ENCODE assay signal across 10 mouse cellular contexts in the genomic region with DNA sequence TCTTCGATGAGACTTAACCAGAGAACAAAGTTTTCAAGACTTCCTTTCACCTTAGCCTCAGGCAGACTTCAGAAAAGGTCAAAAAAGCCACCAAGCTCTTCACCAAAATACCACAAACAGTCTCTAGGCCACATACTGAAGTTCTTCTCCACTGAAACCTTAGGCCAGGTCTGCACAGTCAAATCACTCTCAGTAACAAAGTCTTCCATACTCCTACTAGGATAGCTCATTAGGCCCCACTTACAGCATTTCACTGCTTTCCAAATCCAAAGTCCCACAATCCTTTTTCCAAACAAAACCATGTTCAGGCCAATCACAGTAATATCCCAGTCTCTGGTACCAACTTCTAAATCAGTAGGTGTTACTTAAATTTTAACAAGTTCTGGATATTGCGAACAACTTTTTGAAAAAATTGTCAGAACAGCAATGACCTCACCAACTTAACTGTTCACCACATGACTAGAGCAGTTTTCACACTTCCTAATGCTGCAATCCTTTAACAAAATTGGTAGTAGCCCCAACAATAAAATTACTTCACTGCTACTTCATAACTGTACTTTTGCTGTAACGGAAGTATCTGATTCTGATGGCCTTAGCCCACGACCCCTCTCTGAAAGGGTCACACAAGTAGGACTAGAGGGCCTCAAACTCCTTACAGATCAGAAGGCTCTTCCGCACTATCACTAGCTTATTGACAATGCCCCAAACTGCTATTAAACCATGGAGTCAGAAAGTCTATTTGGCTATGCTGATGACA. TPM values are rescaled to one million over a fixed set of nuclear protein-coding genes. Genes with fewer than 3 reads are reported as not detected.
DNase-seq lines count a peak whose midpoint lies in the region; ATAC-seq and TF ChIP-seq lines count a peak whose summit lies in the region.
"Had no signal": no experiment of that assay in that cellular context is flagged by ENCODE, and none has a peak within 500 bp of the region (broad histone marks: within the 10 kb centered on the region; RNA-seq: fewer than 3 reads in every experiment).

No protein-coding gene starts in this region.

- no peak overlapping the region for H3K27ac ChIP-seq in heart, embryonic 13.5 days (replicated peaks)
- H3K27ac ChIP-seq in MEL (ENCODE audit: control insufficient read depth, low read depth, low read length): peak overlapping the region; percentile 80
- no peak overlapping the region for H3K27ac ChIP-seq in hindbrain, embryonic 15.5 days (replicated peaks)
- no peak overlapping the region for H3K27ac ChIP-seq in midbrain, embryonic 13.5 days

- intact Hi-C loops in heart, postnatal 14 days (cut with DNase I): no loop called here

- H3K79me2 ChIP-seq in MEL (ENCODE audit: control insufficient read depth, insufficient read depth, low read length, poor library complexity): peaks cover 69% of the 10 kb centered on the region

- no peaks in the 10 kb centered on the region for H3K9me3 ChIP-seq in heart, embryonic 13.5 days
- H3K9me3 ChIP-seq in MEL (replicated peaks; ENCODE audit: insufficient read depth, low read length): no peaks in the 10 kb centered on the region
- H3K9me3 ChIP-seq in hindbrain, embryonic 15.5 days: no peaks in the 10 kb centered on the region
- no peaks in the 10 kb centered on the region for H3K9me3 ChIP-seq in midbrain, embryonic 13.5 days

- no peak for TF ChIP-seq RAD21 in MEL (IDR thresholded peaks at IDR 0.05; ENCODE audit: low read depth, low read length)

- 56% methylated on average over 5 of the region's 5 CpGs for WGBS in heart, embryonic 13.5 days
- 76% methylated on average over 5 of the region's 5 CpGs for WGBS in hindbrain, embryonic 15.5 days
- WGBS in midbrain, embryonic 13.5 days: 79% methylated on average over 5 of the region's 5 CpGs

- H3K9ac ChIP-seq in heart, embryonic 13.5 days: peak overlapping the region; percentile 95
- peak overlapping the region; percentile 96 for H3K9ac ChIP-seq in MEL (ENCODE audit: control insufficient read depth, low read depth, low read length, poor library complexity, severe bottlenecking)
- 0 out of 2 replicates have a peak overlapping the region, but pooled peaks have one; percentile 90 for H3K9ac ChIP-seq in hindbrain, embryonic 15.5 days
- peak overlapping the region; percentile 99 for H3K9ac ChIP-seq in midbrain, embryonic 13.5 days (replicated peaks)

- no peak for TF ChIP-seq CTCF in MEL (IDR thresholded peaks at IDR 0.05 in 2 of 3, conservative IDR thresholded peaks at IDR 0.05 in 1 of 3; ENCODE audit: control insufficient read depth in 1 of 3, insufficient read depth in 1 of 3, low read depth in 2 of 3, low read length in 3 of 3, poor library complexity in 1 of 3, severe bottlenecking in 1 of 3)

- H3K4me2 ChIP-seq in heart, embryonic 13.5 days: peak overlapping the region; percentile 98
- peak overlapping the region; percentile 91 for H3K4me2 ChIP-seq in hindbrain, embryonic 15.5 days
- H3K4me2 ChIP-seq in midbrain, embryonic 13.5 days (replicated peaks): peak overlapping the region; percentile 92

- no peaks in the 10 kb centered on the region for H3K27me3 ChIP-seq in heart, embryonic 13.5 days (replicated peaks)
- H3K27me3 ChIP-seq in MEL (ENCODE audit: control insufficient read depth in 1 of 2, insufficient read depth in 2 of 2, low read length in 2 of 2): no peaks in the 10 kb centered on the region
- H3K27me3 ChIP-seq in hindbrain, embryonic 15.5 days: no peaks in the 10 kb centered on the region
- no peaks in the 10 kb centered on the region for H3K27me3 ChIP-seq in midbrain, embryonic 13.5 days

- H3K36me3 ChIP-seq in heart, embryonic 13.5 days: peaks cover 72% of the 10 kb centered on the region
- H3K36me3 ChIP-seq in MEL (ENCODE audit: control insufficient read depth in 1 of 2, insufficient read depth in 2 of 2, low read length in 2 of 2): peaks cover 42 to 60% of the 10 kb centered on the region in 2 experiments
- H3K36me3 ChIP-seq in hindbrain, embryonic 15.5 days: peaks cover 38% of the 10 kb centered on the region
- peaks cover 68% of the 10 kb centered on the region for H3K36me3 ChIP-seq in midbrain, embryonic 13.5 days

- no peak for ATAC-seq in heart, embryonic 13.5 days (ENCODE audit: extremely low read depth, insufficient number of reproducible peaks, low FRiP score, low TSS enrichment)
- no peak for ATAC-seq in hindbrain, embryonic 15.5 days (ENCODE audit: low FRiP score, low read depth)
- no peak for ATAC-seq in midbrain, embryonic 13.5 days

- DNase-seq in heart, postnatal 14 days: no peak
- peak; percentile 37 for DNase-seq in MEL (ENCODE audit: low read depth, low spot score)
- no peak for DNase-seq in adrenal gland, adult 8-10 months
- DNase-seq in embryo, embryonic 10 days (ENCODE audit: low spot score): no peak
- no peak for DNase-seq in kidney, postnatal 4 days
- DNase-seq: cerebellum, adult 2 months; right cerebral cortex, postnatal 25 days had no signal

- H3K4me1 ChIP-seq in heart, embryonic 13.5 days: peaks cover 53% of the 10 kb centered on the region
- H3K4me1 ChIP-seq in MEL (ENCODE audit: control insufficient read depth in 1 of 2, insufficient read depth in 2 of 2, low read length in 2 of 2): peaks cover 8 to 32% of the 10 kb centered on the region in 2 experiments
- H3K4me1 ChIP-seq in hindbrain, embryonic 15.5 days (replicated peaks): peaks cover 53% of the 10 kb centered on the region
- H3K4me1 ChIP-seq in midbrain, embryonic 13.5 days (replicated peaks): peaks cover 54% of the 10 kb centered on the region

- TF ChIP-seq POLR2A in MEL (IDR thresholded peaks at IDR 0.05; ENCODE audit: control insufficient read depth in 1 of 2, insufficient read depth in 1 of 2, low read depth in 1 of 2, low read length in 2 of 2, poor library complexity in 1 of 2): no peak

- TF ChIP-seq EP300 in MEL (IDR thresholded peaks at IDR 0.05; ENCODE audit: low read depth in 1 of 2, low read length in 2 of 2): no peak

- H3K4me3 ChIP-seq in heart, embryonic 13.5 days: peak overlapping the region; percentile 86
- H3K4me3 ChIP-seq in MEL (ENCODE audit: control insufficient read depth in 1 of 2, insufficient read depth in 1 of 2, low read depth in 2 of 2, low read length in 2 of 2): peak overlapping the region; percentile 72 to 95
- H3K4me3 ChIP-seq in hindbrain, embryonic 15.5 days: peak overlapping the region; percentile 78
- peak overlapping the region; percentile 98 for H3K4me3 ChIP-seq in midbrain, embryonic 13.5 days (replicated peaks)

TF ChIP-seq in MEL, 35 proteins besides CTCF, POLR2A, EP300 and RAD21:
- no peak for TF ChIP-seq USF2 (IDR thresholded peaks at IDR 0.05; ENCODE audit: borderline replicate concordance in 1 of 2, insufficient read depth in 1 of 2, low read depth in 1 of 2, low read length in 2 of 2)
- TF ChIP-seq SIN3A (IDR thresholded peaks at IDR 0.05; ENCODE audit: low read length): no peak; the same call in 1 of the 2 replicates
- TF ChIP-seq E2F4 (IDR thresholded peaks at IDR 0.05; ENCODE audit: borderline replicate concordance, low read depth, low read length): no peak
- TF ChIP-seq TCF12 (IDR thresholded peaks at IDR 0.05; ENCODE audit: low read depth, low read length): no peak
- no peak; the same call in 1 of the 2 replicates for TF ChIP-seq POLR2AphosphoS2 (IDR thresholded peaks at IDR 0.05; ENCODE audit: low read length)
- no peak for TF ChIP-seq ZC3H11A (IDR thresholded peaks at IDR 0.05; ENCODE audit: low read depth, low read length)
- TF ChIP-seq MAZ (IDR thresholded peaks at IDR 0.05; ENCODE audit: low read depth, low read length): no peak
- no peak for TF ChIP-seq NRF1 (IDR thresholded peaks at IDR 0.05; ENCODE audit: insufficient read depth, low read depth, low read length, poor library complexity, severe bottlenecking)
- TF ChIP-seq ETS1 (IDR thresholded peaks at IDR 0.05; ENCODE audit: low read depth, low read length): no peak
- no peak for TF ChIP-seq RCOR1 (IDR thresholded peaks at IDR 0.05; ENCODE audit: low read depth, low read length)
- TF ChIP-seq NELFE (IDR thresholded peaks at IDR 0.05; ENCODE audit: low read depth, low read length): no peak; the same call in 1 of the 2 replicates
- TF ChIP-seq ZMIZ1 (IDR thresholded peaks at IDR 0.05; ENCODE audit: low read depth, low read length): 0 out of 2 replicates have a peak, but pooled peaks have one; percentile 27
- 0 out of 2 replicates have a peak, but pooled peaks have one; percentile 48 for TF ChIP-seq MYC (IDR thresholded peaks at IDR 0.05; ENCODE audit: low read depth, low read length)
- no peak for TF ChIP-seq KAT2A (conservative IDR thresholded peaks at IDR 0.05; ENCODE audit: low read depth, low read length)
- TF ChIP-seq MEF2A (IDR thresholded peaks at IDR 0.05; ENCODE audit: extremely low read depth, insufficient replicate concordance, low read depth, low read length, poor library complexity, severe bottlenecking): no peak
- TF ChIP-seq SMC3 (IDR thresholded peaks at IDR 0.05; ENCODE audit: low read depth, low read length): no peak

RNA-seq across cellular contexts. Expression of a gene that starts 2.3 kb away (rescaled TPM):
- 480 and 508 TPM in 2 replicates for polyA plus RNA-seq in heart, embryonic 13.5 days (2015; fragmentation: Nextera tagmentation; extraction: Ambion mirVana)
- total RNA-seq in heart, postnatal 14 days (2021): 100 to 1,000 TPM; 511 to 608 TPM
- 2,275 and 2,420 TPM in 2 replicates for total RNA-seq in MEL (2012; rRNA removed)
- polyA plus RNA-seq in MEL (2012; ENCODE audit: insufficient read depth in 1 of 2, insufficient read length in 2 of 2, low read depth in 1 of 2, low replicate concordance in 2 of 2, missing spikeins in 1 of 2): 100 to 1,000 TPM in 1 of 2 experiments, not detected in 1; 589 TPM
- polyA plus RNA-seq in hindbrain, embryonic 15.5 days (2015; fragmentation: Nextera tagmentation; extraction: Ambion mirVana): 372 and 428 TPM in 2 replicates
- 555 and 560 TPM in 2 replicates for polyA plus RNA-seq in midbrain, embryonic 13.5 days (2015; fragmentation: Nextera tagmentation; extraction: Ambion mirVana)
- total RNA-seq in adrenal gland, adult 8-10 months (2022): 1,000 to 10,000 TPM in 1 of 4 experiments, 100 to 1,000 TPM in 3; 763 to 1,011 (median 933) TPM

RNA-seq across cellular contexts. Expression of a gene that starts 15.7 kb away (rescaled TPM):
- 319 and 368 TPM in 2 replicates for polyA plus RNA-seq in heart, embryonic 13.5 days (2015; fragmentation: Nextera tagmentation; extraction: Ambion mirVana)
- 10 to 100 TPM; 38.1 to 42.3 TPM for total RNA-seq in heart, postnatal 14 days (2021)
- total RNA-seq in MEL (2012; rRNA removed): 199 and 201 TPM in 2 replicates
- 100 to 1,000 TPM in 1 of 2 experiments, 10 to 100 TPM in 1; 89.7 to 188 TPM for polyA plus RNA-seq in MEL (2012; ENCODE audit: insufficient read depth in 1 of 2, insufficient read length in 2 of 2, low read depth in 1 of 2, low replicate concordance in 2 of 2, missing spikeins in 1 of 2)
- polyA plus RNA-seq in hindbrain, embryonic 15.5 days (2015; fragmentation: Nextera tagmentation; extraction: Ambion mirVana): 486 and 548 TPM in 2 replicates
- polyA plus RNA-seq in midbrain, embryonic 13.5 days (2015; fragmentation: Nextera tagmentation; extraction: Ambion mirVana): 509 and 609 TPM in 2 replicates
- 100 to 1,000 TPM; 178 to 240 (median 198) TPM for total RNA-seq in adrenal gland, adult 8-10 months (2022)
